Mouse (Mus musculus): ENCODE data around the gene Pced1a. TPM values are rescaled to one million over a fixed set of nuclear protein-coding genes. Genes with fewer than 3 reads are reported as not detected.

Pced1a gene
- polyA plus RNA-seq, 1 experiment, result 23.5 TPM

GRCm38 (mm10) chr2:130411558-130412495, 12.7 kb downstream of the Pced1a start:
- H3K27me3 ChIP-seq (ENCODE audit: control insufficient read depth, insufficient read depth, low read length), result no peaks in the 10 kb centered on the region
- no peaks in the 10 kb centered on the region for H3K4me1 ChIP-seq (ENCODE audit: control insufficient read depth, insufficient read depth, low read length)
- WGBS, result 23% methylated on average over 16 of the region's 16 CpGs
- peak; percentile 77 to 82 for DNase-seq
- no peak overlapping the region for H3K27ac ChIP-seq (ENCODE audit: insufficient read depth, low read length)
- no peak overlapping the region for H3K4me3 ChIP-seq (replicated peaks; ENCODE audit: insufficient read depth, low read depth, low read length)
- TF ChIP-seq CTCF (IDR thresholded peaks at IDR 0.05; ENCODE audit: borderline replicate concordance, insufficient read depth, low read depth, low read length), result peak; percentile 84
- no peak for TF ChIP-seq POLR2A (IDR thresholded peaks at IDR 0.05; ENCODE audit: borderline replicate concordance, insufficient read depth, low read length)

DNA sequence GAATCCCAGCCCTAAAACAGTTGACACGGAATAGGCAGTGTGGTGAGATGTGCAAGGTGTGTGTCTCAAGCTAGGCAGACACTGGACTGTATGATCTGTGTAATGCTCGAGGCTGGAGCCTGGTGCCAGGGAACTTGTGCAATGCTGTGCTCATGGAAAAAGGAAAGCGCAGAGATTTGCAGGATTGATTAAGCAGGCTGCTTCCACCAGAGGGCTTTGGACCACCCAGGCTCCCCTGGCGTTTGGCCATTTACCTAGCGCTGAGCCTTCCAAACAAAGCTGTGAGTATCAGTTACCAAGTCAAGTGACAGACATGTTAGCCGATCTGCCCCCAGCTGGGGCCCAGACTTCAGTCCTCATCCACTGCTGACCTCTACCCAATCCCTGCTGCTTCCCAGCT, 16.3 kb downstream of the Pced1a start:
- no peak overlapping the region for H3K4me3 ChIP-seq (replicated peaks; ENCODE audit: insufficient read depth, low read depth, low read length)
- DNase-seq, result no peak
- H3K27ac ChIP-seq (ENCODE audit: insufficient read depth, low read length), result no peak overlapping the region
- H3K4me1 ChIP-seq (ENCODE audit: control insufficient read depth, insufficient read depth, low read length), result no peaks in the 10 kb centered on the region
- no peak for TF ChIP-seq POLR2A (IDR thresholded peaks at IDR 0.05; ENCODE audit: borderline replicate concordance, insufficient read depth, low read length)
- TF ChIP-seq CTCF (IDR thresholded peaks at IDR 0.05; ENCODE audit: borderline replicate concordance, insufficient read depth, low read depth, low read length), result no peak
- H3K27me3 ChIP-seq (ENCODE audit: control insufficient read depth, insufficient read depth, low read length), result no peaks in the 10 kb centered on the region
- WGBS, result 19% methylated on average over 6 of the region's 6 CpGs

GRCm38 (mm10) chr2:130406178-130406577, 18.3 kb downstream of the Pced1a start, which contains the start of gene Tmem239:
Tmem239 (plus strand) TSS chr2:130406478.
- Histone ChIP-seq H3K4me1 (ENCODE audit: control insufficient read depth, insufficient read depth, low read length) (no peaks in the 10 kb centered on the region), H3K4me3 (replicated peaks; ENCODE audit: insufficient read depth, low read depth, low read length) (no peak within 1 kb of the TSS), H3K27ac (ENCODE audit: insufficient read depth, low read length) (no peak within 1 kb of the TSS), H3K27me3 (ENCODE audit: control insufficient read depth, insufficient read depth, low read length) (no peaks in the 10 kb centered on the region)
- WGBS, result 85% methylated on average over 2 of the region's 2 CpGs
- TF ChIP-seq POLR2A (IDR thresholded peaks at IDR 0.05; ENCODE audit: borderline replicate concordance, insufficient read depth, low read length), result no peak
- TF ChIP-seq CTCF (IDR thresholded peaks at IDR 0.05; ENCODE audit: borderline replicate concordance, insufficient read depth, low read depth, low read length), result no peak
- DNase-seq, result no peak

- DNase-seq, result no peak
- Histone ChIP-seq H3K4me1 (ENCODE audit: control insufficient read depth, insufficient read depth, low read length) (no peaks in the 10 kb centered on the region), H3K27ac (ENCODE audit: insufficient read depth, low read length) (no peak within 1 kb of the TSS), H3K27me3 (ENCODE audit: control insufficient read depth, insufficient read depth, low read length) (no peaks in the 10 kb centered on the region), H3K4me3 (replicated peaks; ENCODE audit: insufficient read depth, low read depth, low read length) (no peak within 1 kb of the TSS)
- TF ChIP-seq CTCF (IDR thresholded peaks at IDR 0.05; ENCODE audit: borderline replicate concordance, insufficient read depth, low read depth, low read length), result no peak
- no peak for TF ChIP-seq POLR2A (IDR thresholded peaks at IDR 0.05; ENCODE audit: borderline replicate concordance, insufficient read depth, low read length)
- 93% methylated on average over 1 of the region's 1 CpGs for WGBS
Measured at GRCm38 (mm10) chr2:130404939-130405338, 19.6 kb downstream of the Pced1a start, which contains the start of the genes Gm28372 and 1700020A23Rik. Gm28372 (plus strand) TSS chr2:130405239. 1700020A23Rik (plus strand) TSS chr2:130405259.

GRCm38 (mm10) chr2:130401891-130402290, 22.6 kb downstream of the Pced1a start:
- Histone ChIP-seq H3K4me1 (ENCODE audit: control insufficient read depth, insufficient read depth, low read length) (peaks cover 4% of the 10 kb centered on the region; the same call in 1 of the 2 replicates), H3K27me3 (ENCODE audit: control insufficient read depth, insufficient read depth, low read length) (no peaks in the 10 kb centered on the region; the same call in 1 of the 2 replicates), H3K4me3 (replicated peaks; ENCODE audit: insufficient read depth, low read depth, low read length) (no peak overlapping the region), H3K27ac (ENCODE audit: insufficient read depth, low read length) (no peak overlapping the region)
- no peak for TF ChIP-seq POLR2A (IDR thresholded peaks at IDR 0.05; ENCODE audit: borderline replicate concordance, insufficient read depth, low read length)
- TF ChIP-seq CTCF (IDR thresholded peaks at IDR 0.05; ENCODE audit: borderline replicate concordance, insufficient read depth, low read depth, low read length), result no peak
- WGBS, result 71% methylated on average over 4 of the region's 4 CpGs
- DNase-seq, result no peak

GRCm38 (mm10) chr2:130400046-130400445, 24.5 kb downstream of the Pced1a start:
- TF ChIP-seq CTCF (IDR thresholded peaks at IDR 0.05; ENCODE audit: borderline replicate concordance, insufficient read depth, low read depth, low read length), result no peak
- no peak for TF ChIP-seq POLR2A (IDR thresholded peaks at IDR 0.05; ENCODE audit: borderline replicate concordance, insufficient read depth, low read length)
- DNase-seq, result no peak

DNA sequence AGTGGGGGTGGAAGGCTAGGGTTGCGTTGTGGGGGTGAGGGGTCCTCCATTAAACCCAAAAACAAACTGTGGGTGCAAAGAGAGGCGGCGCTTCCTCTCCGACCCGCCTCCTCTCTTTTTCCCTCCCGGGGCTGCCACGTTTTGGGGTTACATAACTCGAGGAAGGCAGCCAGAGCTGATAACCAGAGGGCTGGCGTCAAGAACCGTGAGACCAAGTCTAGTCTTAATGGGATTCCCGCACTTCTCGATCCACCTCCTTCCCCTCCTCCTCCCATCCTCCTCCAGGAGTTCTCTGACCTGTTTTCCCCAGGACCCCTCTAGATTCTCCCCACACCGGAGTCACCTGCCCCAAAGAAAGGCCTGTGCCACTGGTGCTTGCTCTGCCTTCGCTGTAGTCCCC, 26.4 kb downstream of the Pced1a start:
- no peak for TF ChIP-seq POLR2A (IDR thresholded peaks at IDR 0.05; ENCODE audit: borderline replicate concordance, insufficient read depth, low read length)
- TF ChIP-seq CTCF (IDR thresholded peaks at IDR 0.05; ENCODE audit: borderline replicate concordance, insufficient read depth, low read depth, low read length), result no peak
- H3K4me1 ChIP-seq (ENCODE audit: control insufficient read depth, insufficient read depth, low read length), result peaks cover 5% of the 10 kb centered on the region; the same call in 1 of the 2 replicates
- peak overlapping the region; percentile 18 for H3K4me3 ChIP-seq (replicated peaks; ENCODE audit: insufficient read depth, low read depth, low read length)
- no peak overlapping the region for H3K27ac ChIP-seq (ENCODE audit: insufficient read depth, low read length)
- 22% methylated on average over 14 of the region's 14 CpGs for WGBS
- DNase-seq, result no peak
- no peaks in the 10 kb centered on the region; the same call in 1 of the 2 replicates for H3K27me3 ChIP-seq (ENCODE audit: control insufficient read depth, insufficient read depth, low read length)

More at GRCm38 (mm10) chr2:130400046-130400445, 24.5 kb downstream of the Pced1a start:
- Histone ChIP-seq H3K4me3 (replicated peaks; ENCODE audit: insufficient read depth, low read depth, low read length) (no peak overlapping the region), H3K27me3 (ENCODE audit: control insufficient read depth, insufficient read depth, low read length) (no peaks in the 10 kb centered on the region; the same call in 1 of the 2 replicates), H3K27ac (ENCODE audit: insufficient read depth, low read length) (no peak overlapping the region), H3K4me1 (ENCODE audit: control insufficient read depth, insufficient read depth, low read length) (peaks cover 5% of the 10 kb centered on the region; the same call in 1 of the 2 replicates)
- 97% methylated on average over 1 of the region's 1 CpGs for WGBS

Measured in cerebellum, adult 2 months (tissue).